Mouse (Mus musculus) heart, adult 2 months (tissue): ENCODE results near the gene Usmg5.

Experiments
- CTCF ChIP-seq: fragments of 200-600 bp; IDR thresholded peaks from 2 replicates; pipeline ENCODE4 v1.8.1; 2022; ENCODE audit warnings: antibody characterized with exemption, mild to moderate bottlenecking, moderate library complexity
- EP300 ChIP-seq: fragments of 200-500 bp; IDR thresholded peaks from 2 replicates; pipeline ENCODE4 v1.6.1; 2011; ENCODE audit warnings: low read depth, low read length, control low read depth; ENCODE audit not compliant: insufficient read depth

DNA sequence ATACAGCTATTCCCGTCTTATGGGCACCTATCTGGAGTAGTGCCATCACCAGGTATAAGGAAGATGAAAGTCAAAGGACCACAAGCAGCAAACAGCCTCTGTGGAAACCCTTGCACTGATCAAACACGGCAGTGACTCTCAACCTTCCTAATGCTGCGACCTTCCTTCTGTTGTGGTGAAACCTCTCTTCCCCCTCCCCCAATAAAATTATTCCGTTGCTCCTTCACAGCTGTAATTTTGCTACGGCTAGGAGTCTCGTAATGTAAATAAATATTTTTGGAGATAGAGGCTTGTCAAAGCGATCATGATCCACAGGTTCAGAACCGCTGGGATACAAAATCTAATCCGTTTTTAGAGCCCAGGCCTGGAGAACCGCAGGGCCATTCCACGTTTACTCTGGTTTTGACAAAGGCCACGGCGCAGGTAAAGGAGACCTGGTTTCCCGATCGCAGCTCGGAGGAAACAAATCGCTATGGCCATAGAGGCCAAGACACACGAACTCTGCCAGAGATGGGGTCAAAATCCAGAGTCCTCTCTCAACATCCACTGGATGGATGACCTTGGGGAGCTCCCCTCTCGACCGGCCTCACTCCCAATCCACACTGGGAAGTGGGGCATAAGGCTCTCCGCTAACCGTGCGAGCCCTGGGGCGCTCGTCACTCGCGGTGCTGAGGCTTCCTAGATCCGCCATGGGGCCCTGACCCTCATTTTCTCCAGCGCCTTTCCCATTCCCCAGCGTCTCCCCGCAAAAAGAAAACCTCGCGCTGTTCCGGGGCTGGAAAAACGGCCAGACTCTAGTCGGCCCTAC, 525 bp downstream of the Usmg5 start:
- TF ChIP-seq CTCF: no peak
- TF ChIP-seq EP300: no peak
